Mouse (Mus musculus) ES-Bruce4 (cell line): ENCODE results near the gene Fcamr. TPM values are rescaled to one million over a fixed set of nuclear protein-coding genes. Genes with fewer than 3 reads are reported as not detected.

ENCODE experiments used
- H3K27ac ChIP-seq: 2 replicates; pipeline ENCODE4 v1.5.1; 2012; ENCODE audit warnings: low read length, inconsistent platforms; ENCODE audit not compliant: insufficient read depth
- H3K27me3 ChIP-seq: 2 replicates; pipeline ENCODE4 v1.6.1; 2012; ENCODE audit warnings: mild to moderate bottlenecking, low read length, inconsistent platforms; ENCODE audit not compliant: control insufficient read depth, poor library complexity, insufficient read depth, severe bottlenecking
- H3K36me3 ChIP-seq: 2 replicates; pipeline ENCODE4 v1.6.1; 2012; ENCODE audit warnings: inconsistent platforms, mild to moderate bottlenecking, low read length, moderate library complexity; ENCODE audit not compliant: control insufficient read depth, poor library complexity, insufficient read depth, severe bottlenecking
- H3K4me1 ChIP-seq: one replicate; pipeline ENCODE4 v1.8.1; 2011; ENCODE audit warnings: low read length; ENCODE audit not compliant: control insufficient read depth, insufficient read depth
- H3K4me3 ChIP-seq: 2 replicates; pipeline ENCODE4 v1.5.1; 2011; ENCODE audit warnings: low read depth, mild to moderate bottlenecking, low read length
- H3K9ac ChIP-seq: 2 replicates; pipeline ENCODE4 v1.6.1; 2012; ENCODE audit warnings: low read depth, mild to moderate bottlenecking, inconsistent platforms; ENCODE audit not compliant: poor library complexity, severe bottlenecking
- H3K9me3 ChIP-seq: replicated peaks from 2 replicates; pipeline ENCODE4 v1.6.1; 2012; ENCODE audit warnings: mild to moderate bottlenecking, low read length, inconsistent platforms; ENCODE audit not compliant: control insufficient read depth, poor library complexity, insufficient read depth, severe bottlenecking
- CTCF ChIP-seq: IDR thresholded peaks from one replicate; pipeline ENCODE4 v1.8.1; 2011; ENCODE audit warnings: low read depth, low read length
- EP300 ChIP-seq: IDR thresholded peaks from 2 replicates; pipeline ENCODE4 v1.6.1; 2011; ENCODE audit warnings: low read depth, low read length; ENCODE audit not compliant: insufficient read depth
- POLR2A ChIP-seq: IDR thresholded peaks from one replicate; pipeline ENCODE4 v1.8.1; 2011; ENCODE audit warnings: low read length; ENCODE audit not compliant: insufficient read depth
- polyA plus RNA-seq: library from polyadenylated mRNA; stranded (reverse); fragments of >200 nt; gene quantifications from 2 replicates; pipeline ENCODE4 v1.2.4, GENCODE M21; 2011; ENCODE audit warnings: low read depth; ENCODE audit not compliant: missing spikeins, insufficient read depth, insufficient read length

Gene Fcamr
- polyA plus RNA-seq, 1 experiment = not detected

GRCm38 (mm10) chr1:130769925-130770324, 30.8 kb upstream of the Fcamr start:
- Histone ChIP-seq H3K27ac (no peak overlapping the region), H3K9me3 (no peaks in the 10 kb centered on the region), H3K4me1 (no peaks in the 10 kb centered on the region), H3K4me3 (no peak overlapping the region), H3K27me3 (no peaks in the 10 kb centered on the region), H3K9ac (no peak overlapping the region), H3K36me3 (no peaks in the 10 kb centered on the region)
- TF ChIP-seq EP300 = no peak
- no peak for TF ChIP-seq POLR2A
- no peak for TF ChIP-seq CTCF

DNA sequence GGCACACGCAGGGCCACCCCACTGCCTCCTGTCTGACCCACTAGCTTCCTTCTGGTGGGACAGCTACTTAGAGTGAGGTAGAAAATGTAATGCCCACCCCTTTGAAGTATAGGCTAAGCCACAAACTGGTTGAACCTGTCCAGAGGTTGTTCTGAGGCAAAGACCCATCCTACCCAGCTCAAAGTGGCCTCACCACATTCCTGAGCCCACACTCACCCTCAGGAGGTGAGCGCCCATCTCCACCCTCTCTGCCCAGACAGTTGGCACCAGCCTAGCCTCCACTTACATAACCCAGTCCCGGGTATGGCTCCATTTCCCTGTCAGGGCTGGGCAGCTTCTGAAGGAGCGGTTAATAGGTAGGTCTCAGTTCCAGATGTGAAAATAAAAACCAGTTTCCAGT, 30.2 kb upstream of the Fcamr start:
- H3K27me3 ChIP-seq = no peaks in the 10 kb centered on the region
- no peak overlapping the region for H3K9ac ChIP-seq
- no peak overlapping the region for H3K27ac ChIP-seq
- no peaks in the 10 kb centered on the region for H3K36me3 ChIP-seq
- H3K4me1 ChIP-seq = no peaks in the 10 kb centered on the region
- H3K4me3 ChIP-seq = no peak overlapping the region
- H3K9me3 ChIP-seq = no peaks in the 10 kb centered on the region
- TF ChIP-seq EP300 (no peak), CTCF (no peak), POLR2A (no peak)

- no peak overlapping the region for H3K9ac ChIP-seq
- H3K27ac ChIP-seq = no peak overlapping the region
- no peak overlapping the region for H3K4me3 ChIP-seq
- TF ChIP-seq EP300 (no peak), CTCF (no peak)
- H3K36me3 ChIP-seq = no peaks in the 10 kb centered on the region
- H3K27me3 ChIP-seq = no peaks in the 10 kb centered on the region
- H3K9me3 ChIP-seq = no peaks in the 10 kb centered on the region
- H3K4me1 ChIP-seq = no peaks in the 10 kb centered on the region
Measured at GRCm38 (mm10) chr1:130770981-130771494, 29.7 kb upstream of the Fcamr start.

DNA sequence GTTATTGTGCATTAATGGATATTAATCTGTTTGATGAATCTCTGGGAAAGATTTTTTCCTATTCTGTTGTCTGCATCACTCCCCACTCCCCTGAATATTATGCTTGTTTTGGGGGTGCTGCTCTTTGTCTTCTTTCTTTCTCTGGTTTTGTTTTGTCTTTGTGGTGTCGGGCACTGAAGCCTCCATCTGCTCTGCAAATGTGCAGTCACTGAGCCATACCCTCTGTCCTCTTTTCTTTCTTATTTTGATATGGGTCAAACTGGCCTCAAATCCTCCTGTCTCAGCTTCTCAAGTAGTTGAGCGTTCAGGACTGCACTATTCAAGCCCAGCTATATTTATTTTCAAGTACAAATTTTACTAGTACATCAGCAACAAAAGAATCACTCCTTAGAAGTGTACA, 25.5 kb upstream of the Fcamr start:
- no peaks in the 10 kb centered on the region for H3K9me3 ChIP-seq
- H3K36me3 ChIP-seq = no peaks in the 10 kb centered on the region
- H3K4me1 ChIP-seq = peaks cover 1% of the 10 kb centered on the region
- no peak overlapping the region for H3K9ac ChIP-seq
- no peak for TF ChIP-seq POLR2A
- no peak for TF ChIP-seq CTCF
- no peak for TF ChIP-seq EP300
- H3K4me3 ChIP-seq = no peak overlapping the region
- no peaks in the 10 kb centered on the region for H3K27me3 ChIP-seq
- H3K27ac ChIP-seq = no peak overlapping the region

DNA sequence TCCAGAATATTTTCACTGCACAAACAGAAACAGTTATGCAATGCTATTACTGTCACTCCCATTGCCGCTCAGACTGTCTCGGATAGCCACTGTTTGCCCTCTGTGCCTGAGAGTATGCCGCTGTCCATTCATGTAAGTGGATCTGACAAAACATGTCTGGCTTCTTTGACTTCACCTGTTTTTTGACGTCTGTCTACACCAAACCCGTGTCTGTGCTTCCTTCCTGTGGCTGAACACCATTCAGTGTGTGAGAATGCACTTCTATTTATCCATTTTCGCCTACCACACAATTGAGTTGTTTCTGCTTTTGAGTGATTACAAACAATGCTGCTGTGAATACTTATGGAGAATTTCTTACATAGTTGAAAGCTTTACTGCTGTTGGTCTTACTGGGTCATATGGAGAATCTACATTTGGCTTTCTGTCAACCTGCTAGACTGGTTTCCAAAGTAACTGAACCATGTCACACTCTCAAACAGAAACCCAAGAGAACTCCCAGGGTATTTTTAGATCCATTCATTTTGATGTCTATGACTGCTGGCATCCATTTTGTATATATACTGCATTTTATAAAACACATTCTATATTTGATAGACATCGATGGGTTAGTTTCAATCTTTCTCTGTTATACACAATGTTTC, 24.9 kb upstream of the Fcamr start:
- TF ChIP-seq POLR2A (no peak), CTCF (no peak), EP300 (no peak)

GRCm38 (mm10) chr1:130776645-130777044, 24.1 kb upstream of the Fcamr start:
- TF ChIP-seq POLR2A (no peak), CTCF (no peak), EP300 (no peak)

More for the DNA sequence above, 24.9 kb upstream of the Fcamr start:
- Histone ChIP-seq H3K4me1 (peaks cover 1% of the 10 kb centered on the region), H3K36me3 (no peaks in the 10 kb centered on the region), H3K27ac (no peak overlapping the region), H3K9ac (no peak overlapping the region), H3K4me3 (no peak overlapping the region), H3K27me3 (no peaks in the 10 kb centered on the region), H3K9me3 (no peaks in the 10 kb centered on the region)

More at GRCm38 (mm10) chr1:130776645-130777044, 24.1 kb upstream of the Fcamr start:
- no peak overlapping the region for H3K9ac ChIP-seq
- H3K36me3 ChIP-seq = no peaks in the 10 kb centered on the region
- no peaks in the 10 kb centered on the region for H3K9me3 ChIP-seq
- H3K27ac ChIP-seq = no peak overlapping the region
- no peaks in the 10 kb centered on the region for H3K27me3 ChIP-seq
- peaks cover 1% of the 10 kb centered on the region for H3K4me1 ChIP-seq
- no peak overlapping the region for H3K4me3 ChIP-seq
